Mouse (Mus musculus) c-Kit-positive CD71-positive TER-119-positive erythroid progenitor cells, embryonic 14.5 days (primary cell): ENCODE measurements around the gene Lrg1.

ENCODE experiments used
- DNase-seq: peaks from one replicate; pipeline ENCODE4 v3.0.0-alpha.2; 2013; ENCODE audit warnings: low spot score

Lrg1 gene

GRCm38 (mm10) chr17:56134463-56134971 is 12.7 kb upstream of the Lrg1 start:
- peak; percentile 62 for DNase-seq

GRCm38 (mm10) chr17:56133457-56134363 is 11.9 kb upstream of the Lrg1 start:
- DNase-seq: no peak

- peak; percentile 70 for DNase-seq
Measured at GRCm38 (mm10) chr17:56132661-56133060, 10.9 kb upstream of the Lrg1 start.

- peak; percentile 73 for DNase-seq
Measured at GRCm38 (mm10) chr17:56131814-56132213, 10.0 kb upstream of the Lrg1 start.

GRCm38 (mm10) chr17:56131136-56131535 is 9.3 kb upstream of the Lrg1 start:
- no peak for DNase-seq

- DNase-seq: no peak
Measured at GRCm38 (mm10) chr17:56128246-56128645, 6.4 kb upstream of the Lrg1 start.

- DNase-seq: no peak
Measured at GRCm38 (mm10) chr17:56126175-56126574, 4.4 kb upstream of the Lrg1 start.

GRCm38 (mm10) chr17:56125276-56125630 is 3.5 kb upstream of the Lrg1 start:
- no peak for DNase-seq

GRCm38 (mm10) chr17:56124377-56125275 is 2.8 kb upstream of the Lrg1 start:
- DNase-seq: peak; percentile 61

GRCm38 (mm10) chr17:56123681-56124340 is 2.0 kb upstream of the Lrg1 start:
- DNase-seq: no peak

GRCm38 (mm10) chr17:56123161-56123560 is 1.4 kb upstream of the Lrg1 start:
- DNase-seq: no peak

- DNase-seq: no peak
Measured at GRCm38 (mm10) chr17:56119981-56120880, 1.6 kb downstream of the Lrg1 start.

- DNase-seq: no peak
Measured at GRCm38 (mm10) chr17:56119431-56119830, 2.4 kb downstream of the Lrg1 start.

- DNase-seq: no peak
Measured at GRCm38 (mm10) chr17:56117251-56117710, 4.5 kb downstream of the Lrg1 start, which contains the start of gene Plin5. Gene Plin5 (minus strand): TSS chr17:56117596.

- DNase-seq: no peak
Measured at GRCm38 (mm10) chr17:56116193-56116592, 5.6 kb downstream of the Lrg1 start.

GRCm38 (mm10) chr17:56112743-56113142 is 9.1 kb downstream of the Lrg1 start:
- no peak for DNase-seq

GRCm38 (mm10) chr17:56111864-56112263 is 9.9 kb downstream of the Lrg1 start:
- DNase-seq: peak; percentile 69

GRCm38 (mm10) chr17:56111021-56111420 is 10.8 kb downstream of the Lrg1 start:
- no peak for DNase-seq

GRCm38 (mm10) chr17:56110571-56110970 is 11.2 kb downstream of the Lrg1 start:
- no peak for DNase-seq

GRCm38 (mm10) chr17:56109219-56110051 is 12.4 kb downstream of the Lrg1 start, which contains the start of gene Plin4:
Gene Plin4 (minus strand): TSS chr17:56109803.
- no peak for DNase-seq
